Comparison of ENCODE assay signal across 15 mouse cellular contexts in genomic region chr17:87109504-87109903, GRCm38 (mm10). TPM values are rescaled to one million over a fixed set of nuclear protein-coding genes. Genes with fewer than 3 reads are reported as not detected.
DNase-seq lines count a peak whose midpoint lies in the region; ATAC-seq and TF ChIP-seq lines count a peak whose summit lies in the region.
"Had no signal": no experiment of that assay in that cellular context is flagged by ENCODE, and none has a peak within 500 bp of the region (broad histone marks: within the 10 kb centered on the region; RNA-seq: fewer than 3 reads in every experiment).

No protein-coding gene starts in this region.

- no peak overlapping the region for H3K9ac ChIP-seq in heart, embryonic 14.5 days (ENCODE audit: low read length)
- H3K9ac ChIP-seq in embryonic facial prominence, embryonic 14.5 days (ENCODE audit: low read depth, low read length) = no peak overlapping the region
- H3K9ac ChIP-seq: embryonic facial prominence, embryonic 15.5 days; liver, embryonic 14.5 days had no signal

- H3K36me3 ChIP-seq in heart, embryonic 14.5 days (ENCODE audit: control insufficient read depth, insufficient read depth, low read length) = no peaks in the 10 kb centered on the region
- no peaks in the 10 kb centered on the region for H3K36me3 ChIP-seq in embryonic facial prominence, embryonic 14.5 days (ENCODE audit: control insufficient read depth, insufficient read depth, low read length)
- H3K36me3 ChIP-seq: embryonic facial prominence, embryonic 15.5 days had no signal

- DNase-seq in adrenal gland, postnatal 14 days = peak; percentile 17
- no peak for DNase-seq in adrenal gland, adult 2 months
- DNase-seq in heart, postnatal 14 days = no peak
- DNase-seq in layer of hippocampus, adult 2 months (ENCODE audit: low spot score in 2 of 2) = no peak
- DNase-seq in layer of hippocampus, adult 9-11 months = no peak
- no peak for DNase-seq in embryonic facial prominence, embryonic 14.5 days (ENCODE audit: low spot score)
- no peak for DNase-seq in thymus, postnatal 25 days
- DNase-seq: adrenal gland, adult 8-10 months; cerebellum, postnatal 25 days; gastrocnemius, postnatal 14 days; kidney, postnatal 14 days; lung, postnatal 10 days had no signal

- intact Hi-C loops in heart, postnatal 14 days (cut with DNase I) = loop anchor here (2.0 to 10.0 kb wide), 5 partner anchors 33 to 147 kb away; partner anchors contain the start of gene Rhoq

- no peak for ATAC-seq in heart, embryonic 14.5 days (ENCODE audit: insufficient number of reproducible peaks, insufficient read depth, low FRiP score, low read depth)
- ATAC-seq in embryonic facial prominence, embryonic 14.5 days (ENCODE audit: low read depth) = no peak

- H3K9me3 ChIP-seq in heart, embryonic 14.5 days (ENCODE audit: control insufficient read depth, low read length) = no peaks in the 10 kb centered on the region
- no peaks in the 10 kb centered on the region for H3K9me3 ChIP-seq in embryonic facial prominence, embryonic 14.5 days (ENCODE audit: control insufficient read depth, low read length)
- H3K9me3 ChIP-seq: embryonic facial prominence, embryonic 15.5 days had no signal

- no peak overlapping the region for H3K27ac ChIP-seq in heart, embryonic 14.5 days (replicated peaks in 1 of 2; ENCODE audit: control insufficient read depth in 1 of 2, insufficient read depth in 1 of 2, low read depth in 2 of 2, low read length in 2 of 2)
- peak overlapping the region; percentile 99; the same call in 1 of the 2 replicates for H3K27ac ChIP-seq in layer of hippocampus, adult 2 months
- H3K27ac ChIP-seq in embryonic facial prominence, embryonic 14.5 days (replicated peaks; ENCODE audit: low read depth, low read length) = no peak overlapping the region
- H3K27ac ChIP-seq: embryonic facial prominence, embryonic 15.5 days; liver, embryonic 14.5 days had no signal

- H3K4me3 ChIP-seq in heart, embryonic 14.5 days (ENCODE audit: control insufficient read depth in 1 of 2, insufficient read depth in 1 of 2, low read depth in 1 of 2, low read length in 2 of 2) = no peak overlapping the region
- H3K4me3 ChIP-seq in layer of hippocampus, adult 2 months = peak overlapping the region; percentile 93; the same call in 1 of the 2 replicates
- H3K4me3 ChIP-seq in embryonic facial prominence, embryonic 14.5 days (ENCODE audit: low read depth, low read length) = peak overlapping the region; percentile 11; the same call in 1 of the 2 replicates

- H3K27me3 ChIP-seq in heart, embryonic 14.5 days (ENCODE audit: control insufficient read depth, insufficient read depth, low read length) = no peaks in the 10 kb centered on the region
- H3K27me3 ChIP-seq in embryonic facial prominence, embryonic 14.5 days (replicated peaks; ENCODE audit: control insufficient read depth, insufficient read depth, low read length) = no peaks in the 10 kb centered on the region
- H3K27me3 ChIP-seq: embryonic facial prominence, embryonic 15.5 days had no signal

- TF ChIP-seq CTCF in layer of hippocampus, adult 2 months (conservative IDR thresholded peaks at IDR 0.05) = no peak

- H3K4me2 ChIP-seq in heart, embryonic 14.5 days (ENCODE audit: low read length) = peak overlapping the region; percentile 36; the same call in 1 of the 2 replicates
- peak overlapping the region; percentile 83 for H3K4me2 ChIP-seq in embryonic facial prominence, embryonic 14.5 days (ENCODE audit: low read depth, low read length)

- WGBS in heart, embryonic 14.5 days = 60% methylated on average over 7 of the region's 7 CpGs
- WGBS in embryonic facial prominence, embryonic 14.5 days = 82% methylated on average over 7 of the region's 7 CpGs

- peaks cover 0 to 23% of the 10 kb centered on the region in 2 experiments for H3K4me1 ChIP-seq in heart, embryonic 14.5 days (ENCODE audit: control insufficient read depth in 2 of 2, insufficient read depth in 2 of 2, low read length in 2 of 2)
- H3K4me1 ChIP-seq in embryonic facial prominence, embryonic 14.5 days (ENCODE audit: control insufficient read depth, insufficient read depth, low read length) = peaks cover 22% of the 10 kb centered on the region

RNA-seq across cellular contexts. Expression of gene Socs5, which starts 2.0 kb away (rescaled TPM):
- 58.9 and 60.7 TPM in 2 replicates for total RNA-seq in adrenal gland, postnatal 14 days (2021)
- total RNA-seq in adrenal gland, adult 2 months (2021) = 10 to 100 TPM; 60.2 to 96.4 TPM
- 63.5 and 68.3 TPM in 2 replicates for polyA plus RNA-seq in adrenal gland, adult 2 months (2012; rRNA removed)
- polyA plus RNA-seq in heart, embryonic 14.5 days (2014; fragmentation: Nextera tagmentation; extraction: Ambion mirVana) = 14.4 and 15.6 TPM in 2 replicates
- 10 to 100 TPM; 30.3 to 32.8 TPM for total RNA-seq in heart, postnatal 14 days (2021)
- total RNA-seq in layer of hippocampus, adult 2 months (2021) = 100 to 1,000 TPM; 106 to 111 TPM
- 24.1 and 28.2 TPM in 2 replicates for polyA plus RNA-seq in embryonic facial prominence, embryonic 14.5 days (2014; fragmentation: Nextera tagmentation; extraction: Ambion mirVana)

Comparison
In these comparisons a context has a peak if more than half of its experiments do, and no peak if none do; other contexts are left out.
1. H3K4me3 ChIP-seq: peak in layer of hippocampus, adult 2 months (single experiment) and embryonic facial prominence, embryonic 14.5 days (single experiment); none in heart, embryonic 14.5 days (0 of 2).